20 mouse cellular contexts compared by ENCODE assay signal in the genomic region with DNA sequence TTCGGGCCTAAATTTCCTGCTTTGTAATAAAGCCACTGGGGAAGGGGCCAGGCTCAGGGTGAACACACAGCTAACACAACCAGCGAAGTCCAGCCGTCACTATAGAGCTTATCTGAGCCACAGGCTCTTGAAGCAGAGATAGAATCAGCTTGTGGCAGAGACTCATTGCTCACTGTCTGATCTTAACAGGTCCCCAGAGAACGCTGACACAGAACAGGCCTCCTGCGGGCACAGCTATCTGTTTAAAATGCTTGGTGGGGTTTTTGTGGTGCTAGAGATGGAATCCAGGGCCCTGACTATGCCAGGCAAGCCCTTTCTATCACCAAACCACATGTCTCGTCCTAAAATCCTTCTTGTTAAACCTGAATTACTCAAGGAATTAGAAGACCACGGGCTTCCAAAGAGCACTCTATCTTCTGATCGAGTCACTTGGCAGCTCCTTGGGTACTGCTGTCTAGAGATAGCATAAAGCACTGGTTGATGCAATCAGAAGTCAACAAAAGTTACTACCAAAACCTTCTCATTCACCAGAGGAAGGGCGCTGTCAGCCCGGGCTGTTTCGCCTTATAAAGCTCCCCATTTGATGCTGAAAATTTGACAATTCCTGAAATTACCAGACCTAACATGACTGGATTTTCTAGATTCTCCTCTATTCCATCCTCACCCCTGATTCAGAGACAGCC.
DNase-seq lines count a peak whose midpoint lies in the region; ATAC-seq and TF ChIP-seq lines count a peak whose summit lies in the region.
"Had no signal": no experiment of that assay in that cellular context is flagged by ENCODE, and none has a peak within 500 bp of the region (broad histone marks: within the 10 kb centered on the region; RNA-seq: fewer than 3 reads in every experiment).

No protein-coding gene starts in this region.

- peak overlapping the region; percentile 62 for H3K27ac ChIP-seq in heart, embryonic 13.5 days (replicated peaks)
- H3K27ac ChIP-seq in heart, adult 2 months, result no peak overlapping the region
- no peak overlapping the region; the same call in 1 of the 2 replicates for H3K27ac ChIP-seq in neural tube, embryonic 15.5 days (replicated peaks)
- H3K27ac ChIP-seq: embryonic facial prominence, embryonic 13.5 days; forebrain, embryonic 12.5 days; intestine, embryonic 15.5 days; limb, embryonic 13.5 days; midbrain, embryonic 15.5 days had no signal

- no peak for DNase-seq in heart, adult 2 months
- peak; percentile 19 for DNase-seq in neural tube, embryonic 10.5 days (ENCODE audit: extremely low spot score, low spot score)
- peak; percentile 49 for DNase-seq in embryo, embryonic 11 days
- DNase-seq in gastrocnemius, adult 18-20 months (ENCODE audit: low spot score), result no peak
- no peak for DNase-seq in lung, postnatal 10 days
- DNase-seq in layer of hippocampus, postnatal 25 days (ENCODE audit: extremely low spot score in 1 of 2, low spot score in 1 of 2), result no peak
- DNase-seq: adrenal gland, adult 2 months; cerebellum, adult 9-11 months; kidney, postnatal 14 days; liver, postnatal 0 days; lung, postnatal 4 days; retina, postnatal 1 day; thymus, postnatal 36 days had no signal

- H3K9ac ChIP-seq in heart, embryonic 13.5 days, result no peak overlapping the region; the same call in none of the 2 replicates
- H3K9ac ChIP-seq in heart, adult 2 months (ENCODE audit: low read depth, low read length), result no peak overlapping the region
- H3K9ac ChIP-seq in neural tube, embryonic 15.5 days (replicated peaks), result no peak overlapping the region
- H3K9ac ChIP-seq: embryonic facial prominence, embryonic 13.5 days; forebrain, embryonic 12.5 days; intestine, embryonic 15.5 days; limb, embryonic 13.5 days; liver, postnatal 0 days; midbrain, embryonic 15.5 days had no signal

- 24% methylated on average over 11 of the region's 11 CpGs for WGBS in heart, embryonic 13.5 days
- 54% methylated on average over 11 of the region's 11 CpGs for WGBS in heart, adult 2 months
- 64% methylated on average over 11 of the region's 11 CpGs for WGBS in neural tube, embryonic 15.5 days

- no peak for TF ChIP-seq CTCF in heart, adult 2 months (IDR thresholded peaks at IDR 0.05)

- peaks cover 29% of the 10 kb centered on the region for H3K4me1 ChIP-seq in heart, embryonic 13.5 days
- H3K4me1 ChIP-seq in heart, adult 2 months (ENCODE audit: control insufficient read depth, insufficient read depth, low read length), result no peaks in the 10 kb centered on the region
- H3K4me1 ChIP-seq in neural tube, embryonic 15.5 days, result peaks cover 11% of the 10 kb centered on the region
- H3K4me1 ChIP-seq: intestine, embryonic 15.5 days had no signal

- ATAC-seq in heart, embryonic 13.5 days (ENCODE audit: extremely low read depth, insufficient number of reproducible peaks, low FRiP score, low TSS enrichment), result no peak
- ATAC-seq in neural tube, embryonic 15.5 days (ENCODE audit: low FRiP score), result no peak
- ATAC-seq: intestine, embryonic 15.5 days; liver, postnatal 0 days; midbrain, embryonic 15.5 days had no signal

- no peaks in the 10 kb centered on the region for H3K27me3 ChIP-seq in heart, embryonic 13.5 days (replicated peaks)
- H3K27me3 ChIP-seq in heart, adult 2 months (ENCODE audit: control insufficient read depth, insufficient read depth, low read length), result no peaks in the 10 kb centered on the region
- H3K27me3 ChIP-seq in neural tube, embryonic 15.5 days (replicated peaks), result no peaks in the 10 kb centered on the region
- H3K27me3 ChIP-seq: embryonic facial prominence, embryonic 13.5 days; forebrain, embryonic 12.5 days; intestine, embryonic 15.5 days; limb, embryonic 13.5 days; midbrain, embryonic 15.5 days had no signal

- no peak for TF ChIP-seq POLR2A in heart, adult 2 months (IDR thresholded peaks at IDR 0.05; ENCODE audit: insufficient read depth, low read depth, low read length)

- peak overlapping the region; percentile 20 for H3K4me2 ChIP-seq in heart, embryonic 13.5 days
- H3K4me2 ChIP-seq in neural tube, embryonic 15.5 days, result no peak overlapping the region
- H3K4me2 ChIP-seq: embryonic facial prominence, embryonic 13.5 days; forebrain, embryonic 12.5 days; intestine, embryonic 15.5 days; limb, embryonic 13.5 days; midbrain, embryonic 15.5 days had no signal

- H3K79me2 ChIP-seq in heart, adult 2 months (replicated peaks; ENCODE audit: control insufficient read depth, insufficient read depth, low read length), result no peaks in the 10 kb centered on the region

- no peaks in the 10 kb centered on the region for H3K36me3 ChIP-seq in heart, embryonic 13.5 days
- no peaks in the 10 kb centered on the region for H3K36me3 ChIP-seq in heart, adult 2 months (ENCODE audit: control insufficient read depth, insufficient read depth, low read length)
- H3K36me3 ChIP-seq in neural tube, embryonic 15.5 days, result no peaks in the 10 kb centered on the region
- H3K36me3 ChIP-seq: embryonic facial prominence, embryonic 13.5 days; forebrain, embryonic 12.5 days; intestine, embryonic 15.5 days; limb, embryonic 13.5 days; midbrain, embryonic 15.5 days had no signal

- H3K9me3 ChIP-seq in heart, embryonic 13.5 days, result no peaks in the 10 kb centered on the region
- no peaks in the 10 kb centered on the region for H3K9me3 ChIP-seq in neural tube, embryonic 15.5 days (replicated peaks)
- H3K9me3 ChIP-seq: embryonic facial prominence, embryonic 13.5 days; forebrain, embryonic 12.5 days; intestine, embryonic 15.5 days; limb, embryonic 13.5 days; midbrain, embryonic 15.5 days had no signal

- TF ChIP-seq EP300 in heart, adult 2 months (IDR thresholded peaks at IDR 0.05; ENCODE audit: insufficient read depth, low read depth, low read length), result no peak

- H3K4me3 ChIP-seq in heart, embryonic 13.5 days, result no peak overlapping the region
- no peak overlapping the region for H3K4me3 ChIP-seq in heart, adult 2 months
- no peak overlapping the region for H3K4me3 ChIP-seq in neural tube, embryonic 15.5 days (replicated peaks)
- H3K4me3 ChIP-seq: embryonic facial prominence, embryonic 13.5 days; forebrain, embryonic 12.5 days; intestine, embryonic 15.5 days; limb, embryonic 13.5 days; midbrain, embryonic 15.5 days had no signal

- intact Hi-C loops in heart, adult 2 months (cut with DNase I), result no loop called here

Comparison
In these comparisons a context has a peak if more than half of its experiments do, and no peak if none do; other contexts are left out.
1. DNase-seq: peak in neural tube, embryonic 10.5 days (single experiment) and embryo, embryonic 11 days (single experiment); none in heart, adult 2 months (0 of 2), gastrocnemius, adult 18-20 months (single experiment), lung, postnatal 10 days (single experiment) and layer of hippocampus, postnatal 25 days (0 of 2).